In the genomic region with DNA sequence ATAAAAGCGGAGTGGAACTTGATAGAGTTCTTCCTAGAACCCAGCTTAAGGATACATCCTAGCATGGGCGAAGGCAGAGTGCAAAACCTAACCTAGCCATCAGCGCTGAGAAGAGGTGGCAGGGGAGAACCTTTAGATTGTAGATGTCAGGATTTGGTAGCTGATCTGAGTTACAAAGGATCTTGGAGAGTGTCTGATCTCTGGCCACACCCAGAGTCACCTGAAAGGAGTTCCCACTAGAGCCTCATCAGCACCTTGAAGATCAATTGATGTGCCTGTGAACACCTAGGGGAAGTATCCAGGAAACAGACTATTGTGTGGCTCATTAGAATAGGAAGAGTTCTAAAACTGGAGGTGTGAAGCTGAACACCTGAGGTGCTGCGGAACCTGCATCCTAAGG, we compare ENCODE assay signal across 25 mouse cellular contexts. TPM values are rescaled to one million over a fixed set of nuclear protein-coding genes. Genes with fewer than 3 reads are reported as not detected.
"Had no signal": no experiment of that assay in that cellular context is flagged by ENCODE, and none has a peak within 500 bp of the region (broad histone marks: within the 10 kb centered on the region; RNA-seq: fewer than 3 reads in every experiment).

No protein-coding gene starts in this region.

- H3K27ac ChIP-seq: macrophage; midbrain, embryonic 12.5 days; neural tube, embryonic 13.5 days; neural tube, embryonic 15.5 days had no signal

- H3K9ac ChIP-seq: liver, postnatal 0 days; lung, embryonic 15.5 days; midbrain, embryonic 12.5 days; neural tube, embryonic 13.5 days; neural tube, embryonic 15.5 days had no signal

- H3K4me3 ChIP-seq: lung, embryonic 15.5 days; megakaryocyte, embryonic 14.5 days; midbrain, embryonic 12.5 days; myocyte; neural tube, embryonic 13.5 days; neural tube, embryonic 15.5 days had no signal

- H3K4me2 ChIP-seq: lung, embryonic 15.5 days; midbrain, embryonic 12.5 days; neural tube, embryonic 13.5 days; neural tube, embryonic 15.5 days had no signal

- DNase-seq: liver, postnatal 0 days; lung, adult 2 months; lung, postnatal 14 days; lung, postnatal 36 days; midbrain, embryonic 14.5 days; retina, postnatal 1 day; right cerebral cortex, adult 18-20 months; right cerebral cortex, postnatal 25 days; right cerebral cortex, postnatal 4 days; spleen, adult 18-20 months; thymus, adult 2 months; thymus, postnatal 25 days; thymus, postnatal 4 days had no signal

- H3K4me1 ChIP-seq: lung, embryonic 15.5 days; megakaryocyte, embryonic 14.5 days; neural tube, embryonic 13.5 days; neural tube, embryonic 15.5 days had no signal

- ATAC-seq: liver, postnatal 0 days had no signal

- H3K9me3 ChIP-seq: lung, embryonic 15.5 days; midbrain, embryonic 12.5 days; neural tube, embryonic 13.5 days; neural tube, embryonic 15.5 days had no signal

- H3K36me3 ChIP-seq: lung, embryonic 15.5 days; midbrain, embryonic 12.5 days; neural tube, embryonic 13.5 days; neural tube, embryonic 15.5 days had no signal

- H3K27me3 ChIP-seq: lung, embryonic 15.5 days; midbrain, embryonic 12.5 days; neural tube, embryonic 13.5 days; neural tube, embryonic 15.5 days had no signal

RNA-seq across cellular contexts. Expression of a gene that starts 23.7 kb away (rescaled TPM):
- polyA plus RNA-seq: macrophage; midbrain, embryonic 12.5 days; midbrain, embryonic 14.5 days; myocyte; neural tube, embryonic 11.5 days; neural tube, embryonic 13.5 days; small intestine, adult 2 months; stomach, embryonic 14.5 days; stomach, embryonic 16.5 days; urinary bladder, adult 2 months had no signal
